Mouse (Mus musculus) embryo, embryonic 11 days (tissue): ENCODE data around the gene Gm20837.
"Not testable (repeated sequence)": the region's sequence is repeated elsewhere in the genome, so short reads cannot be mapped to it uniquely, and the experiment has no call there.

ENCODE experiments used
- DNase-seq: peaks from one replicate; pipeline ENCODE4 v3.0.0-alpha.2; 2015

Gene Gm20837

DNA sequence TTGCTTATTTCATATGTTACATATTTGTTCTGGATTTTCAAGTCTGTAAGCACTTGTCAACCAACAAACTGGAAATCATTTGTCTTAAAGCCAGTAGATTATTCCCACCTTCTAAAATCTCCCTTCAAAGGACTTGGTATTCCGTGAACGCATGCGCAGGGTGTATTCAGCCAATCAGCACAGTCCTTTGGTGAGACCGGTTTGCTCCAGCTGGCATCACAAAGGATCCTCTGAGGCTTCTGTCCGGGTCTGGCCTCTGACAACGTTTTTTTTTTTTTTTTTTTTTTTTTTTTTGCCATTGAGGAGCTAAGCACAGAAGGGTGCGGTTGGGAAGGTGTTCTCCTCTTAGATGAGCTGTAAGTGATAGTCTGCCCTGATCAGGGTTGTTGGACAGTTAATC, at the start of gene Gm20837:
Gm20837 (plus strand) TSS at position 301 of the 400 bp plus-strand sequence.
- not testable (repeated sequence) for DNase-seq
